Mouse (Mus musculus) layer of hippocampus, postnatal 10 days (tissue): ENCODE results near the gene Ccdc92. TPM values are rescaled to one million over a fixed set of nuclear protein-coding genes. Genes with fewer than 3 reads are reported as not detected.

Source experiments
- DNase-seq, 2 experiments: peaks; one replicate each; pipeline ENCODE4 v3.0.0; 2021; ENCODE audit warnings: low spot score in 2 of 2
- long read RNA-seq: library from polyadenylated mRNA; stranded (forward); transcript quantifications from one replicate; pipeline ENCODE4 v2.0.0, GENCODE M21; 2023
- total RNA-seq, 2 experiments: library from RNA; stranded (reverse); gene quantifications; 2 replicates each; pipeline ENCODE4 v1.2.3; 2021

The Ccdc92 gene
- 10 to 100 TPM; 40.9 to 45.2 TPM for total RNA-seq
- long read RNA-seq, transcript Ccdc92-201 (4 exons, 2,473 nt) = major isoform, 46 of 52 reads
- long read RNA-seq, partial matches to known transcripts = 1 of 52 reads
- long read RNA-seq, other reads (novel, unspliced or antisense) = 5 of 52 reads

GRCm38 (mm10) chr5:124862013-124862866, at the start of gene Ccdc92, which contains the start of gene Zfp664:
TSS of gene Ccdc92 (minus strand) at chr5:124862424.
TSS of gene Zfp664 (plus strand) at chr5:124862691.
- peak; percentile 94 to 97 for DNase-seq

- DNase-seq = peak; percentile 86 to 93
Observed at GRCm38 (mm10) chr5:124908860-124909259, 46.6 kb upstream of the Ccdc92 start.

GRCm38 (mm10) chr5:124906890-124907289, 44.7 kb upstream of the Ccdc92 start:
- no peak for DNase-seq

GRCm38 (mm10) chr5:124903852-124904251, 41.6 kb upstream of the Ccdc92 start:
- no peak for DNase-seq

- peak; percentile 30 to 44 for DNase-seq
Observed at GRCm38 (mm10) chr5:124902195-124902594, 40.0 kb upstream of the Ccdc92 start.

- peak; percentile 59 to 67 for DNase-seq
Observed at GRCm38 (mm10) chr5:124901675-124902074, 39.5 kb upstream of the Ccdc92 start.

- DNase-seq = no peak
Observed at GRCm38 (mm10) chr5:124900738-124901490, 38.7 kb upstream of the Ccdc92 start.

GRCm38 (mm10) chr5:124899945-124900631, 37.9 kb upstream of the Ccdc92 start:
- DNase-seq = peak; percentile 92

GRCm38 (mm10) chr5:124896135-124896534, 33.9 kb upstream of the Ccdc92 start:
- no peak for DNase-seq

GRCm38 (mm10) chr5:124891921-124892370, 29.7 kb upstream of the Ccdc92 start:
- no peak for DNase-seq

GRCm38 (mm10) chr5:124888661-124889060, 26.4 kb upstream of the Ccdc92 start:
- DNase-seq = no peak

- peak; percentile 56 to 62 for DNase-seq
Observed at GRCm38 (mm10) chr5:124883877-124884276, 21.7 kb upstream of the Ccdc92 start.

GRCm38 (mm10) chr5:124879801-124880200, 17.6 kb upstream of the Ccdc92 start:
- DNase-seq = no peak

GRCm38 (mm10) chr5:124879251-124879650, 17.0 kb upstream of the Ccdc92 start:
- no peak for DNase-seq

- no peak for DNase-seq
Observed at GRCm38 (mm10) chr5:124873890-124874601, 11.8 kb upstream of the Ccdc92 start.

- DNase-seq = no peak
Observed at GRCm38 (mm10) chr5:124873096-124873495, 10.9 kb upstream of the Ccdc92 start.

GRCm38 (mm10) chr5:124872033-124872432, 9.8 kb upstream of the Ccdc92 start:
- no peak for DNase-seq

- peak; percentile 73 to 81 for DNase-seq
Observed at GRCm38 (mm10) chr5:124868981-124869380, 6.8 kb upstream of the Ccdc92 start.

- no peak for DNase-seq
Observed at GRCm38 (mm10) chr5:124862871-124863741, 882 bp upstream of the Ccdc92 start.
